Mouse (Mus musculus) ovary, postnatal 14 days (tissue): ENCODE measurements around the gene Catsper3.

Source experiments
- DNase-seq: peaks from one replicate; pipeline ENCODE4 v3.0.0; 2022; ENCODE audit warnings: low spot score

The Catsper3 gene

GRCm38 (mm10) chr13:55826796-55827678, 42.7 kb downstream of the Catsper3 start:
- DNase-seq: no peak

GRCm38 (mm10) chr13:55827679-55828140, 43.3 kb downstream of the Catsper3 start:
- no peak for DNase-seq

GRCm38 (mm10) chr13:55828141-55829017, 44.0 kb downstream of the Catsper3 start:
- DNase-seq: no peak

GRCm38 (mm10) chr13:55829018-55829655, 44.8 kb downstream of the Catsper3 start:
- DNase-seq: no peak

GRCm38 (mm10) chr13:55830081-55830832, 45.9 kb downstream of the Catsper3 start:
- no peak for DNase-seq

- no peak for DNase-seq
Measured at GRCm38 (mm10) chr13:55830833-55831721, 46.7 kb downstream of the Catsper3 start.

- DNase-seq: no peak
Measured at GRCm38 (mm10) chr13:55831722-55832160, 47.4 kb downstream of the Catsper3 start.

GRCm38 (mm10) chr13:55832602-55833001, 48.2 kb downstream of the Catsper3 start:
- no peak for DNase-seq

- no peak for DNase-seq
Measured at GRCm38 (mm10) chr13:55833921-55834320, 49.6 kb downstream of the Catsper3 start.

GRCm38 (mm10) chr13:55834667-55835066, 50.3 kb downstream of the Catsper3 start:
- no peak for DNase-seq

- DNase-seq: no peak
Measured at GRCm38 (mm10) chr13:55835548-55836097, 51.3 kb downstream of the Catsper3 start.

- DNase-seq: no peak
Measured at GRCm38 (mm10) chr13:55836142-55836625, 51.8 kb downstream of the Catsper3 start, which contains the start of gene Pitx1. Gene Pitx1 (minus strand): TSS chr13:55836192.

GRCm38 (mm10) chr13:55836786-55837780, 52.7 kb downstream of the Catsper3 start:
- no peak for DNase-seq

- no peak for DNase-seq
Measured at GRCm38 (mm10) chr13:55840223-55840622, 55.9 kb downstream of the Catsper3 start.

GRCm38 (mm10) chr13:55843700-55844099, 59.3 kb downstream of the Catsper3 start:
- no peak for DNase-seq

GRCm38 (mm10) chr13:55847805-55848204, 63.4 kb downstream of the Catsper3 start:
- DNase-seq: no peak

- DNase-seq: no peak
Measured at GRCm38 (mm10) chr13:55848604-55849190, 64.3 kb downstream of the Catsper3 start.

- no peak for DNase-seq
Measured at GRCm38 (mm10) chr13:55850726-55851125, 66.4 kb downstream of the Catsper3 start.
